Mouse (Mus musculus) retina, adult 2 months (tissue): Measurements from ENCODE around the gene Tas2r138.
"Not testable (repeated sequence)": the region's sequence is repeated elsewhere in the genome, so short reads cannot be mapped to it uniquely, and the experiment has no call there.

Experiments used
- DNase-seq: peaks from one replicate; pipeline ENCODE4 v3.0.0-alpha.2; 2012; ENCODE audit warnings: low read depth, low spot score

Gene Tas2r138

GRCm38 (mm10) chr6:40613260-40613852 lies at the start of gene Tas2r138:
Gene Tas2r138 (minus strand): TSS chr6:40613310.
- DNase-seq = no peak

GRCm38 (mm10) chr6:40660930-40661329 lies 47.8 kb upstream of the Tas2r138 start:
- DNase-seq = no peak

- no peak for DNase-seq
Measured at GRCm38 (mm10) chr6:40650953-40651352, 37.8 kb upstream of the Tas2r138 start.

DNA sequence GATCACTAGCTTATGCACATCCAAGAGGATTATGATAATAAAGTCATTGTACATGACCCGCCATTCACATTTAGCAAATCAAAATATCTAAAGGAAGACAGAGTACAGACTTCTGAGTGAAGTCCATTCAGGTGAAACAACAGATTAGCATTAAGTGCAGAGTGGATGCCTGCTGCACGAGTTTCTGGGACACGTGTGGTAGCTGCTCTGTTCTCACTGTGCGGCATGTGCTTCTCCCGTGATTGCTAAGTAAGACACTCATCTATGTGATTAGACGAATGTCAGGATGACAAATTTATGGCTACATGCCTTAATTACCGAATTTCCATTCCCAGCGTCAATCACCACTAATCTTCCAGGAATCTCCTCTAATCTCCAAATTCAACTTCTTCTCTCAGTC lies 32.6 kb upstream of the Tas2r138 start:
- no peak for DNase-seq

- no peak for DNase-seq
Measured at GRCm38 (mm10) chr6:40640710-40641538, 27.8 kb upstream of the Tas2r138 start.

DNA sequence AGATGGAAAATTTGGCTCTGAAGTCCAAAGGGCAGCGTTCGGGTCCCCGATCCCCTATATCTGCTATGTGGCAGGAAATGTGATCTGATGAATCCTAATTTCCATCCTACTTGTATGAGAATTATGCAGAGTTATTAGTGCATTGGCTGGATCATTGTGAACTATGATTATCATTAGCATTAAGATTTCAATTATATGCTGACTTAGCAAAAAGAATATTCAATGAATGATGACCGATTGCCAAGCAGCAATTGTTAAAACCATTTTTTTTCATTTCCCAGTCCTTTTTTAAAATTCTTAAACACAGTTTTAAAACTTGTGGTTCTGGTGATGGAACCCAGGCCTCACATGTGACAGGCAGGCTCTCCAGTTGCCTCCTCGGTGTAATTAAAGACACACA lies 24.6 kb upstream of the Tas2r138 start:
- no peak for DNase-seq

- no peak for DNase-seq
Measured at GRCm38 (mm10) chr6:40635559-40635958, 22.4 kb upstream of the Tas2r138 start.

- DNase-seq = no peak
Measured at GRCm38 (mm10) chr6:40634640-40635071, 21.5 kb upstream of the Tas2r138 start.

DNA sequence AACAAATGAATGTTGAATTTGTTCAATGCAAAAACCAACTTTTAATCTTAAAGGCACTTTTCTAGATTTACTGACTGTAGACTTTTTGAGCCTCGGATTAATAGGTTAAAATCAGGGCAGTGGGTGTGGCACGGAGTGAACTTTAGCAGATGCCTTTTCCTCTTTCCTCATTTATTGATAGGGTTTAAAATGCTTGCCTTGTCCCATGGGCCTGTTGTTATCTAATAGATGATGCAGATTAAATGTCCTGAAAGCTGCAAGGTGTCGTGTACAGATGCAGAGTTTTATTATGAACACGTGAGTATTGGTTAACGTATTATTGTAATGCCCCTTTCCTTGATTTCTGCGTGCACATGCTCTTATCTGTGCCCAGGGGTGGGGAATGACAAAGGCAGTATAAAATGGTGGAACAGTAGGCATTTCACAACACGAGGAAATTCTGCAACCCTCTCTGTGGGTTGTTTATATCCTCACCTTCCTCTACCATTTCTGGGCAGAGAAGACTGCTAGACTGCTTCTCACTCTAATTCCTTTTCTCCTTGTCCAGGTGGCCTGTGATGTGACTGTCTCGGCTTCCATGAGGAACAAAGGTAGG lies 15.4 kb upstream of the Tas2r138 start, which contains the start of gene Mgam:
Gene Mgam, plus strand, starts transcription at position 426 of the 595 bp plus-strand sequence.
- no peak for DNase-seq

DNA sequence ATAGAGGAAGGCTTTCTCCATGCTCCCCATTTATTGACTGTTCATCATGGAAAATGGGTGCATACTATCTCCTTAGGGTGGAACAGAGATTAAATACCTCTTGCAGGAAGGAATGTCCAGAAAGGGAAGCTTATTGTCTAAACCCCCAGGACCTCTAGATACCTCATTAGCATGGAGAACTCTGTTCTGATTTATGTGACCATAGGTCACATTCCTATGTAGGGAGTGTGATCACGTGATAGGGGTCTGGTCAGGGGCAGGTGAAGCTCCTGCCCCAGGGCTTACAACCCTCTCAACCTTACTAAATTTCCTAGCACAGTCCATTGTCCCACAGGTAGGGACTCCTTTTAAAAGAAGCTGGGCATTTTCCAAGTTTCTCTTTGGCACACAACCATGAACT lies 13.0 kb upstream of the Tas2r138 start:
- DNase-seq = no peak

GRCm38 (mm10) chr6:40617965-40618364 lies 4.9 kb upstream of the Tas2r138 start:
- peak; percentile 28 for DNase-seq

GRCm38 (mm10) chr6:40610244-40610643 lies 2.9 kb downstream of the Tas2r138 start:
- no peak for DNase-seq

GRCm38 (mm10) chr6:40607431-40607830 lies 5.7 kb downstream of the Tas2r138 start:
- no peak for DNase-seq

GRCm38 (mm10) chr6:40598546-40598945 lies 14.6 kb downstream of the Tas2r138 start:
- DNase-seq = not testable (repeated sequence)

GRCm38 (mm10) chr6:40594804-40595550 lies 18.1 kb downstream of the Tas2r138 start:
- DNase-seq = no peak

- DNase-seq = no peak
Measured at GRCm38 (mm10) chr6:40588346-40588745, 24.8 kb downstream of the Tas2r138 start.

DNA sequence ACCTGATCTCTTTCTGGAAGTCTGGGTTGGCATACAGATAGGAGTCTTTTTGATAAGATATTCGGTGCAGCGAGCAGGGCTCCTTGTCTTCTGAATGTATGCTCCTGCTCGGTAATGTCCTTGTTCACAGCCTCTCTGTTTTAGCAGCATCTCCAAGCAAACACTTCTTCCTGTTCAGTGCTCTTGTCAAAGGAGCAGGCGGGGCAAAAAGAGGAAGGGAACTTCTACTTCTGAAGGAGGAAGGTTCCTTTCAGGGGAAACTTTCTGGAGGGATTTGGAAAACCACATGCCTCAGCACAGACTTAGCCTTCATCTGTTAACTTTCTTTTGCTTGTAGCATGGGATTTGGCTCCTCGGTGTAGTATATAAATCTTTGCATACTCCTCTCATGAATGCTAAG lies 27.5 kb downstream of the Tas2r138 start, which contains the start of gene Clec5a:
Gene Clec5a, minus strand, starts transcription at position 177 of the 400 bp plus-strand sequence.
- no peak for DNase-seq

GRCm38 (mm10) chr6:40584336-40584735 lies 28.8 kb downstream of the Tas2r138 start:
- no peak for DNase-seq

- no peak for DNase-seq
Measured at GRCm38 (mm10) chr6:40576305-40576704, 36.8 kb downstream of the Tas2r138 start.

DNA sequence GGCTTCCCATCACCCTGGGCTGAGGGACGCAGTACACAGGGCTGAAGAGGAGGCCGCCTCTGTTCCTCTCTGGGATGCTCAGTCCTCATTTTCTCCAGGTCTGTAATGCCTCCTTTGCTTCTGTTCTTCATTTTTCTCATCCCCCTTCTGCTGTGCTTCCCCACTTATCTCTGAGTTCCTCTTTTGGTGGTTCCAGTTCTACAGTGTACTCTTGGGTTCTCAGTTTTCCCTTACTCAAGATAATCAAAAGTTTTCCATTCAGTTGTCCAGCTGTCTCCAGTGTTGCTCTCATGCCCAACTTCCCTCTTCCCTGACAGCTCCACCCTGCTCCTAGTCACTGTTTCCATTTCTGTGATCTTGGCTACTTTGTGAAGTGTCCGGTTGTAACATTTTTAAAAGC lies 39.5 kb downstream of the Tas2r138 start:
- DNase-seq = no peak

GRCm38 (mm10) chr6:40569187-40569586 lies 43.9 kb downstream of the Tas2r138 start, which contains the start of gene Olfr460:
Gene Olfr460 (plus strand): TSS chr6:40569487.
- DNase-seq = no peak
